Mouse (Mus musculus): ENCODE data around the gene Tns3. TPM values are rescaled to one million over a fixed set of nuclear protein-coding genes. Genes with fewer than 3 reads are reported as not detected.

Tns3 gene
- polyA plus RNA-seq, 1 experiment, result not detected

DNA sequence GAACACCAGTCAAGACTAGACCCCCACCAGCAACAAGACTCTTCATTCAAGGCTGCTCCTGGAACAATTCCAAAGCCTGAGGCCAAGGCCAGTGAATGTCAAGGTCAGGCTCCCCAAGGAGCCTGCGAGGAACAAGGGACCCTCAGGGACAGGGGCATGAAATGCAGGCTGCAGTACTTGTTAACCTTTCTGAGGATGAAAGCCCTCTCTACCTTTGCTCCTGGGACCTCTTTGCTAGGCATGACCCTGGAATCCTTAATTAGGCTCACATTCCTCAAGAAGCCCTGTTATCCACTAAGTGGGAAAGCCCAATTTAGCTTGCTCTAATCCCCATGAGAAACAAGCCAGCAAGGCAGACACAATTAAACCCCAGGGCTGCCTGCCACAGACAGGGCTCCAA, 79.4 kb downstream of the Tns3 start:
- no peak for TF ChIP-seq GATA1 (IDR thresholded peaks at IDR 0.05; ENCODE audit: low read length)

DNA sequence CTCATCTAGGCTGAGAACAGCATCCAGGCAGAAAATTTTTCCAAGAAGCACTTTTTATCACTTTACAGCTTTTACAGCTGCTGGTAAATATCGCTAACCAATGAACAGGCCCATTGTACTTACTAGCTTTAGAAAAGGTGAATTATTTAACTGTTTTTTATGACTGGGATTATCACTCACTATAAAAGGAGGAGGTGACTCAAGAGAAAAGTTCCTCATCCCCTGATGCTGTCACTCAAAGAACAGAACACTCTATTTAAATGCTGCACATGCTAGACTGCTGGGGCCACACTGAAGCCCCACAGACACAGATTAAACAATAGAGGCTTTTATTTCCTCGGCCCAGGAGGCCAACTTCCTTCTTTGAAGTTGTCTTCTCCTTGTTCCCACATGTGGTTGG, 80.0 kb downstream of the Tns3 start:
- no peak for TF ChIP-seq GATA1 (IDR thresholded peaks at IDR 0.05; ENCODE audit: low read length)

DNA sequence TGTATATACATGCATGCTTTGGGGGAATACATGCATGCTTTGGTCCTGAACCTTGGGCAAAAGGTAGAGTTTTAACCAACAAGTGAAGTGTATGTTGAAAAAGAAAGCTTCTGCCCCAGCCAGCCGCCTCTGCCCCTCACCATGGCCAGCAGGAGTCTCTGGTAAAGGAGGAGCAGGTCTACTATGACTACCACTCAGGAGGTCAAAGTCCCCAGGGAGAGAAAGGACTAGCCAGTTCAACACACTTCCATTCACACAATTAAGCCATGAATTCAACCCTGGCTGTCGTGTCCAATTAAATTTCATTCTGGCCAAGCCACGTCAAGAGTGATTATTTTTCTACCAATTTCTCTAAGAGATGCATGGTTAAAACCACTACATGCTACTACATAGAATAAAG, 81.2 kb downstream of the Tns3 start:
- no peak for TF ChIP-seq GATA1 (IDR thresholded peaks at IDR 0.05; ENCODE audit: low read length)

DNA sequence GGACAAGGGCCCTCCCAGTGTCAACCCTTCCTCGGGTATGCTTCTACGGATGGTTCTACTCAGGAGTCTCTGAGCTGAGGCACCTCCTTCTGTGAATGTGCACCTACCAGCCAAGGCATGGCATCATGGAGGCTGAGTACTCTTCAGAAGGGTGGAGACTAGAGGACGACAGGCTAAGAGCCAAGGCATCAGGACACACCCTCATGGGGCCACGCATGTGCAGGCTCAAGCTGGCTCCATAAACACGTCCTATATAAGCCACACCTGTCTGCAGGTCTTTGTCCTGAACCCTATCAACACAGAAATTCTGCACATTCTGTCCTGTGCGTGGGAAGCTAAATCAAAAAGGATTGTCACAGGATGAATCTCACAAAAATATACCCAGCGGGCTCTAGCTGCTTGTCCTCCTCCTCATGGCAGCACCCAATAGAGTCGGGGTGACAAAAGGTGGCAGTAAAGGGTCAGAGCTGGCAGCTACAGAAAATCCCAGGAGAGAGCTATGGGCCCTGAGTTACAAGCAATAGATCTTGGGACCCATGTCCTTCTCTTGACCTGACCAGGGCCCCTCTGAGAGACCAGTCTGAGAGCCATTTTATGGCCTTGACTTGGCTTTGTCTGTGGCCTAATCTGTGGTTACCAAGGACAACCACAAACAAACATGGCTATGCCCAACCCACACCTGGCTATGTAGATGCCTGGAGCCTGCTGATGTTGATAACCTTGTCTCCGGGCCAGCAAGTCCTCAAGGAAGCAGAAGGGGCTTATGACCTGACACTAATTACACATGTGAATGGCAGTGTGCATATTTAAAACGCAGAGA, 82.0 kb downstream of the Tns3 start:
- no peak for TF ChIP-seq GATA1 (IDR thresholded peaks at IDR 0.05; ENCODE audit: low read length)

DNA sequence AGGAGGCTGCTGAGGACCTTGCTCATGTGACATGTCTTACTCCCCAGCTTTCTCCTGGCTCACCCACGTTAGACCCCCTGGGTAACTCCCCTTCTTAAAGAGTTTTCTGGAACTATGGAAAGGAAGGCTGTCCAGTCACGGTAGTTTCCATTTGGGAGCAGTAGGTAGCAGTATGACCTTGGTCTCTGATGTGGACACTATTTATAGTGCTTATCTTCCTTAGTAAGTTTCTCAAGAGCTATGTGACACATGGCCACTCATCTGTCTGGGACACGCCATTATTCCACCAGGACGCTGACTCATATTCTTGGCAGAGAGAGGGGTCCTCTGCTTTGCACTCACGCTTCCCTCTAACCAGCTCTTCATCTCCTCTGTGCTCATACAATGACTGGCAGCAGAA, 84.5 kb downstream of the Tns3 start:
- TF ChIP-seq GATA1 (IDR thresholded peaks at IDR 0.05; ENCODE audit: low read length), result no peak

DNA sequence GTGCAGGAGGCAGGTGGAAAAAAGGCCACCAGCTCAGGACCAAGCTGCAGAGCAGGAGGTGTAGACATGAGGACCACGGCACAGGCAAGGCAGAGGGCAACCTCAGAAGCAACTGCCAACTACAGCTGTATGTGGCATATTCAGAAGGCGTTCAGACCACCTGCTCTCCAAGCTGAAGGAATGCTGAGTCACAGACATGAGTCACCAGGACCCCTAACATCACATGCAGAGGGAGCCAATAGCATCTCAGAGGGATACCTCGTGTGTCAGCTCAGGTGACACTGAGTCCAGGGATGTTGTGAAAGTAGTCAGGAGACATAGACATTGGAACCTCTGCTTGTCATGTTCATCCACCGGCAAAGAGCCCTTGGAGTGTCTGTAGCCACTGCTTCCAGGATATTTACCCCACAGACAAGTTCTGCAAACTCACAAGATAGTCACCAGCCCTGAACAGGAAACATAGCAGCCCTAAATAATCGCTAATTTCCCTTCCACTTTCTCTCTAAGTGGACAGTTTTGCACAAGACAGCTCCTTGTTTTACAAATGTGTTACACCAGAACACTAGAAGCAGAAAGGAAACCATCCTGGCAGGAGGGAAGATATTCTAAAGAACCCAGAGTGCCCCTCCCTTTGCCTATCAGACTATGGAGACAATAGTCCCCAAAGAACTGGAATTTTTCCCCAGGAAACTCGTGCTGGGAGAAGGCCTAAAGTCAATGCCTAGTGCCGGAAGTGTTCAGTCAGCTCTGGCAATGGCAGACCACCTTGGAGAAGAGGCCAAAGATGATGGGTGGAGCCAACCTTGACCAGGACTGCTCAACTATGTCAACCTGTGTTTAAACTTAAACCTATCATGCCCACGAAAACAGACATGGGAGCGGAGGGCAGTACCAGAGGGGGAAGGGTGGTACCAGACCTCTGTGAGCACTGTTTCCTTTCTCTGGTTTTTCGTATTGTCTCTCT, 88.8 kb downstream of the Tns3 start:
- TF ChIP-seq GATA1 (IDR thresholded peaks at IDR 0.05; ENCODE audit: low read length), result no peak

- TF ChIP-seq GATA1 (IDR thresholded peaks at IDR 0.05; ENCODE audit: low read length), result no peak
These were observed 89.8 kb downstream of the Tns3 start for GRCm38 (mm10) chr11:8574562-8574961.

- TF ChIP-seq GATA1 (IDR thresholded peaks at IDR 0.05; ENCODE audit: low read length), result no peak
These were observed 91.6 kb downstream of the Tns3 start for GRCm38 (mm10) chr11:8572762-8573161.

GRCm38 (mm10) chr11:8569232-8570028, 94.9 kb downstream of the Tns3 start:
- TF ChIP-seq GATA1 (IDR thresholded peaks at IDR 0.05; ENCODE audit: low read length), result no peak

GRCm38 (mm10) chr11:8568829-8569228, 95.5 kb downstream of the Tns3 start:
- no peak for TF ChIP-seq GATA1 (IDR thresholded peaks at IDR 0.05; ENCODE audit: low read length)

DNA sequence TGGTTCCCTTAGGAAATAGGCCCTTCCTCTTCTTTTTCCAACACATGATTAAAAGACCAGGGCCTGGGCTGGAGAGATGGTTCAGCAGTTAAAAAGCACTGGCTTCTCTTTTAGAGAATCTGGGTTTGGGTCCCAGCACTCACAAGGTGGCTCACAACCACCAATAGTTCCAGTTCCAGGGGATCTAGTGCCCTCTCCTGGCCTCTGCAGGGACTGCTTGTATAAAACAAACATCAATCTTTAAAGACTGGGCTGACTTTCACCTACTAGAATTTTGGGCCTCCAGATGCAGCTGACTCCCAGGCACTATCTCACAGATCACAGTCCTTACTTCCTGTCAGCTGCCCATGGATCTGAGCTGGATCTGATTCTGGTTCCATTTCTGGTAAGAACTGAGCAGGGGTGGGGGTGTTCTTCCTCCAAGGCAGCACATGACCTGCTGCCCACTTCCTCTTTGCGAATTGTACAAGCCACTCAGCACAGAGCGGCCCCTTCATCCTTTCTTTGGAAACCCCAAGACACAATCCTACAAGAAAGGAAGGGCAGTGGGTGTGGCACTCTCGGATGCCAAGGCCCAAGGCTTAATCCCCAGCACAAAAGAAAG, 98.0 kb downstream of the Tns3 start:
- no peak for TF ChIP-seq GATA1 (IDR thresholded peaks at IDR 0.05; ENCODE audit: low read length)

- TF ChIP-seq GATA1 (IDR thresholded peaks at IDR 0.05; ENCODE audit: low read length), result no peak
These were observed 105.5 kb downstream of the Tns3 start for GRCm38 (mm10) chr11:8558761-8559282.

GRCm38 (mm10) chr11:8558258-8558657, 106.1 kb downstream of the Tns3 start:
- TF ChIP-seq GATA1 (IDR thresholded peaks at IDR 0.05; ENCODE audit: low read length), result no peak

- no peak for TF ChIP-seq GATA1 (IDR thresholded peaks at IDR 0.05; ENCODE audit: low read length)
These were observed 107.3 kb downstream of the Tns3 start for GRCm38 (mm10) chr11:8557006-8557405.

GRCm38 (mm10) chr11:8551710-8552109, 112.6 kb downstream of the Tns3 start:
- no peak for TF ChIP-seq GATA1 (IDR thresholded peaks at IDR 0.05; ENCODE audit: low read length)
